Mouse (Mus musculus) stomach, embryonic 16.5 days (tissue): Measurements from ENCODE around the gene Nhs. TPM values are rescaled to one million over a fixed set of nuclear protein-coding genes. Genes with fewer than 3 reads are reported as not detected.

ENCODE experiments used
- ATAC-seq: fragments of 200-750 bp; cut with Nextera tagmentation; 2 replicates; pipeline ENCODE4 v1.8.0; 2017; ENCODE audit warnings: moderate number of reproducible peaks, moderate TSS enrichment; ENCODE audit not compliant: insufficient read depth, low FRiP score
- H3K27ac ChIP-seq: fragments of 300-500 bp; sonication (generic); 2 replicates; pipeline ENCODE4 v1.5.1; 2014; ENCODE audit warnings: low read length
- H3K27me3 ChIP-seq: fragments of 300-500 bp; sonication (generic); 2 replicates; pipeline ENCODE4 v1.6.1; 2014; ENCODE audit warnings: low read length, control low read depth, mixed read lengths; ENCODE audit not compliant: control insufficient read depth, insufficient read depth
- H3K36me3 ChIP-seq: fragments of 300-500 bp; sonication (generic); 2 replicates; pipeline ENCODE4 v1.6.1; 2014; ENCODE audit warnings: low read length; ENCODE audit not compliant: control insufficient read depth, insufficient read depth
- H3K4me1 ChIP-seq: fragments of 300-500 bp; sonication (generic); 2 replicates; pipeline ENCODE4 v1.6.1; 2014; ENCODE audit warnings: low read length, control low read depth, mixed read lengths; ENCODE audit not compliant: control insufficient read depth, insufficient read depth
- H3K4me2 ChIP-seq: fragments of 300-500 bp; sonication (generic); 2 replicates; pipeline ENCODE4 v1.6.1; 2014; ENCODE audit warnings: low read depth, low read length, mixed read lengths
- H3K4me3 ChIP-seq: fragments of 300-500 bp; sonication (generic); replicated peaks from 2 replicates; pipeline ENCODE4 v1.5.1; 2014; ENCODE audit warnings: mild to moderate bottlenecking, low read length
- H3K9ac ChIP-seq: fragments of 300-500 bp; sonication (generic); 2 replicates; pipeline ENCODE4 v1.6.1; 2014; ENCODE audit warnings: low read length
- H3K9me3 ChIP-seq: fragments of 300-500 bp; sonication (generic); replicated peaks from 2 replicates; pipeline ENCODE4 v1.6.1; 2016; ENCODE audit warnings: low read length, control low read depth; ENCODE audit not compliant: control insufficient read depth
- WGBS: fragments of 180-500 bp; shearing (Covaris S2); extraction: QIAGEN DNeasy Blood & Tissue Kit; methylation state at CpG from one replicate; pipeline ENCODE4 v1.1.7; 2014; 5-methylcytosine and 5-hydroxymethylcytosine counted together
- polyA plus RNA-seq: library from polyadenylated mRNA; unstranded; fragments of >200 nt; fragmentation: Nextera tagmentation; extraction: Ambion mirVana; gene quantifications from 2 replicates; pipeline ENCODE4 v1.2.1, GENCODE M21; 2015

The Nhs gene
- polyA plus RNA-seq, 1 experiment from 2014 or later: 1.8 TPM

GRCm38 (mm10) chrX:162087291-162087690 lies 72.2 kb downstream of the Nhs start:
- Histone ChIP-seq H3K9me3 (no peaks in the 10 kb centered on the region), H3K36me3 (no peaks in the 10 kb centered on the region), H3K27ac (no peak overlapping the region), H3K4me1 (no peaks in the 10 kb centered on the region), H3K4me3 (no peak overlapping the region), H3K9ac (no peak overlapping the region), H3K27me3 (peaks cover 3% of the 10 kb centered on the region; the same call in 1 of the 2 replicates), H3K4me2 (no peak overlapping the region)
- 70% methylated on average over 4 of the region's 4 CpGs for WGBS
- ATAC-seq: no peak

- Histone ChIP-seq H3K4me1 (0 out of 2 replicates have a peak, but pooled peaks cover 2% of the 10 kb centered on the region), H3K9ac (no peak overlapping the region), H3K9me3 (no peaks in the 10 kb centered on the region), H3K4me2 (no peak overlapping the region), H3K27me3 (peaks cover 3% of the 10 kb centered on the region; the same call in 1 of the 2 replicates), H3K4me3 (no peak overlapping the region), H3K36me3 (no peaks in the 10 kb centered on the region), H3K27ac (no peak overlapping the region)
- no peak for ATAC-seq
- WGBS: 59% methylated on average over 1 of the region's 1 CpGs
Observed at GRCm38 (mm10) chrX:162085897-162086200, 73.7 kb downstream of the Nhs start.

DNA sequence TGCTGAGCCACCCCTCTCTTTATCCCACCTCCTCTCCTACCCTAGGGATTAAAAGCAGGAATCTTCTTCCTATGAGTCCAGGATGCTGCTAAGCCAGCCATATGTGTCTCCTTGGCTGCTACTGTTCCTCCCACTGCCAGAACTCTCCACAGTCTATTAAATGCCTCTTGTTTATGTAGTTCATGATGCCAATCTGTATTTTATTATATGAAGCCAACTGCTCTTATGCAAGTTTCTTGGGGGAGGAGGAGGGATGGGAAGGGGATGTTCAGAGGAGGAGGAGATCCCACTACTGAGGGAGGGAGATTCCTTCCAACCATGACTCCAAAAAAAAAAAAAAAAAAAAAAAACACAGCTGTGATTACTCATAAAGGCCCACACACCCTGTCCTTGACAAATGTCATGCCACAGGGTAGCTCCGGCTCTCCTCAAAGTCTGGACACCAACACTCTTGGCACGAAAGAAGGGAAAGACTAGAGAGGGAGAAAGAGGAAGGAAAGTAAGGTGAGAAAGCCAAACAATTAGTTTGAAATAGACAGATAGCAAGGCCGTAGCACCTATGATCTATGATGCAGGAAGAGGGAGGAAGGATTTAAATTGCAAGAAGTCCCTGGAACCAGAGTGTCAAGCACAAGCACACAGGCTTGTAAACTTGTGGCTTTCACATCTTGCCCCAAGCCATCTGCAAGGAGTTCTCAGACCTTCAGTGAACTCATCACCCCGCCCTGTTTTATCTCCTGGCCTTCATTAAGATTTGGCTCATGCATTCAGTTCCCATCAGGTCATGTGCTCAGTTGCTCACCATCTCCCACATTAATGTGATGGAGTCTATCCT lies 74.3 kb downstream of the Nhs start:
- Histone ChIP-seq H3K36me3 (no peaks in the 10 kb centered on the region), H3K4me2 (no peak overlapping the region), H3K27me3 (peaks cover 3% of the 10 kb centered on the region; the same call in 1 of the 2 replicates), H3K4me1 (0 out of 2 replicates have a peak, but pooled peaks cover 2% of the 10 kb centered on the region), H3K9me3 (no peaks in the 10 kb centered on the region), H3K27ac (no peak overlapping the region), H3K4me3 (no peak overlapping the region), H3K9ac (no peak overlapping the region)
- ATAC-seq: no peak
- WGBS: 48% methylated on average over 4 of the region's 4 CpGs

DNA sequence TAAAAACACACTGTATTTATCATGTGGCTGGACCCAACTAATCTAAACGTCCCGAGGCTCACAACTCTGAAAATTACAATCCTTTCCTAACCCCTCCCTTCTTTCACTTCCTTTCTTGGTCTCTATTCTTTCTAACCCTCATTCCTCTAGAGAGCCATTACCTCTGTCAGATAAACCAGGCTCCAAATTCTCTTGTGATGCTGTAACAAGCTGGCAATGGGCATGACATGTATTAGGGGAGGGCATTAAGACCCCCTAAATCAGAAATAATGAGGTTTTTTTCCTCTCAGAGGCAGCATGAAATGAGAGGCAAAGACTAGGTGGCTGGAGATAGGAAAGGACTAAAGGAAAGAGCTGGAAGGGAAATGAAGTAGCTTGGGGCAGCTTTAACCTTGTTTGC lies 96.4 kb downstream of the Nhs start:
- Histone ChIP-seq H3K4me1 (no peaks in the 10 kb centered on the region), H3K4me2 (no peak overlapping the region), H3K36me3 (no peaks in the 10 kb centered on the region), H3K27ac (no peak overlapping the region), H3K9me3 (no peaks in the 10 kb centered on the region), H3K4me3 (no peak overlapping the region), H3K27me3 (peaks cover 3% of the 10 kb centered on the region; the same call in 1 of the 2 replicates), H3K9ac (no peak overlapping the region)
- 39% methylated on average over 2 of the region's 2 CpGs for WGBS
- no peak for ATAC-seq

DNA sequence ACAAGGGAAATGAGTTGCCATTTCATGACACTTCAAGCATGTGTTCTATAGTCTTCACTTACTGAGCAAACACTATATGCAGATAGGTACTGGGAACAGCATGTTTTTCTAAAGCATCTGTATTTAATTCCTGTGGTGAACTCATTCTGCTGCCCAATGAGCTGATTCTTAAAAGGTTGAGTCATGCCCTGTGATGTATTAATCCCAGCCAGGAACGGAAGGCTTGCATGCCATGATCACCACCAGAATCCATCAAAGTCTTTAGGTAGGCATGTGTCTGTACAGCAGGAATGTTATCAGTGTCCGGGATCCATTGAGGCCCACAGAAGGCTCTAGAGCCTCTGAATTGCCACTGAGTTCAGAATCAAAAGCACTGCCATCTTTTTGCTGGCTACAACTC lies 103.9 kb downstream of the Nhs start:
- WGBS: 70% methylated on average over 2 of the region's 2 CpGs

GRCm38 (mm10) chrX:162053566-162053965 lies 106.0 kb downstream of the Nhs start:
- Histone ChIP-seq H3K9me3 (no peaks in the 10 kb centered on the region), H3K27me3 (peaks cover 3% of the 10 kb centered on the region; the same call in 1 of the 2 replicates), H3K4me2 (no peak overlapping the region), H3K9ac (no peak overlapping the region), H3K36me3 (no peaks in the 10 kb centered on the region), H3K4me1 (no peaks in the 10 kb centered on the region), H3K27ac (no peak overlapping the region), H3K4me3 (no peak overlapping the region)
- 65% methylated on average over 5 of the region's 5 CpGs for WGBS
- ATAC-seq: no peak

More for the DNA sequence above, 103.9 kb downstream of the Nhs start:
- Histone ChIP-seq H3K27ac (no peak overlapping the region), H3K4me3 (no peak overlapping the region), H3K4me1 (no peaks in the 10 kb centered on the region), H3K9ac (no peak overlapping the region), H3K4me2 (no peak overlapping the region), H3K9me3 (no peaks in the 10 kb centered on the region), H3K27me3 (peaks cover 3% of the 10 kb centered on the region; the same call in 1 of the 2 replicates), H3K36me3 (no peaks in the 10 kb centered on the region)
- no peak for ATAC-seq

DNA sequence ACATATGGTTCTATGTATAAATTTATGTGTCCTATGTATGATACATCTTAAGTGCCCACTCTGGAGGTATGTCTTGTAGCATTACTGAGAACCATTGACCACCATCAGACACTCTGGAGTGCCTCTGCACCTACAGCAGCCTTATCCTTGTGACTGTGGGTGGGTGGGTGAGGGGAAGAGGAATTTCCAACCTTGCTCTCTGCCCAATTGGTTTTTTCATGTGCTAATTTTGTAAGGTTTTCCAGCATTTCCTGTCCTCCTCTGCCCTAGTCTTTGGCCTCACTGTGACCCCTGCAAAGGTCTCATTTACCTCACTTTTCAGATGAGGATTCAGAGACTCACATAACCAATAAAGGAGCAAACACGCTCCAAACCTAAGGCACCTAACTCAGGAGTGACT lies 107.0 kb downstream of the Nhs start:
- Histone ChIP-seq H3K4me3 (no peak overlapping the region), H3K4me1 (no peaks in the 10 kb centered on the region), H3K27me3 (no peaks in the 10 kb centered on the region; the same call in 1 of the 2 replicates), H3K9me3 (no peaks in the 10 kb centered on the region), H3K36me3 (no peaks in the 10 kb centered on the region), H3K27ac (no peak overlapping the region), H3K9ac (no peak overlapping the region), H3K4me2 (no peak overlapping the region)
- ATAC-seq: no peak
- 79% methylated on average over 1 of the region's 1 CpGs for WGBS

GRCm38 (mm10) chrX:162049616-162050015 lies 109.9 kb downstream of the Nhs start:
- Histone ChIP-seq H3K4me1 (no peaks in the 10 kb centered on the region), H3K27ac (no peak overlapping the region), H3K9ac (no peak overlapping the region), H3K9me3 (no peaks in the 10 kb centered on the region), H3K27me3 (no peaks in the 10 kb centered on the region; the same call in 1 of the 2 replicates), H3K4me2 (no peak overlapping the region), H3K4me3 (no peak overlapping the region), H3K36me3 (no peaks in the 10 kb centered on the region)
- 80% methylated on average over 2 of the region's 2 CpGs for WGBS
- no peak for ATAC-seq

DNA sequence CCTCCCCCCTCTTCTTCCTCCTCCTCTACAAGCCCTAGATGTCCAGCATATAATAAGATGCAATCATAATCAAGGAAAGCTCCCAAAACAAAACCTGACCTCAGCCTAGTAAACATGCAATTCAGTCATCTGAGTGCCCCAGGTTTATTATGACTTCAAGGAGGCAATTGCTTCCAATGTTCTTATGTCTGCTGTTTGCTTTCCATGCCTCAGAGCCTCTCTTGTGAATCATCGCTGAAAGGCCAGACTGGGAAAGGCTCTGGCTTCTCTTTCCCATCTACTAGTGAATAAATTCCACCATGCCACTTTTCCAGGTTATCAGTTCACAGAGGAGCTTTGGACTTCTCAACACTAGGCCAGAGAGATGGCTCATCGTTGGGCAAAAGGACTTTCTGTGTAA lies 114.0 kb downstream of the Nhs start:
- ATAC-seq: no peak
- Histone ChIP-seq H3K4me3 (no peak overlapping the region), H3K9me3 (no peaks in the 10 kb centered on the region), H3K36me3 (no peaks in the 10 kb centered on the region), H3K27me3 (no peaks in the 10 kb centered on the region; the same call in 1 of the 2 replicates), H3K4me2 (no peak overlapping the region), H3K9ac (no peak overlapping the region), H3K4me1 (no peaks in the 10 kb centered on the region), H3K27ac (no peak overlapping the region)
- 83% methylated on average over 2 of the region's 2 CpGs for WGBS
